Mouse (Mus musculus) CH12.LX (cell line): ENCODE measurements around the gene Tmem100. TPM values are rescaled to one million over a fixed set of nuclear protein-coding genes. Genes with fewer than 3 reads are reported as not detected.

Experiments used
- DNase-seq: peaks from one replicate; pipeline ENCODE4 v3.0.0-alpha.2; 2013; ENCODE audit errors: extremely low read depth
- H3K27ac ChIP-seq: 2 replicates; pipeline ENCODE4 v1.5.1; 2012; ENCODE audit warnings: low read depth, mild to moderate bottlenecking, control low read depth, moderate library complexity; ENCODE audit not compliant: insufficient read depth
- H3K27me3 ChIP-seq: replicated peaks from 2 replicates; pipeline ENCODE3; 2012; ENCODE audit warnings: inconsistent platforms
- H3K36me3 ChIP-seq, 2 experiments: replicated peaks in 1 of 2; 2 replicates each; pipeline versions ENCODE3 to v1.6.1; 2012; ENCODE audit warnings: inconsistent platforms in 1 of 2, low read length in 1 of 2, mild to moderate bottlenecking in 1 of 2, mixed read lengths in 1 of 2, moderate library complexity in 1 of 2; ENCODE audit not compliant: control insufficient read depth in 1 of 2, insufficient read depth in 1 of 2
- H3K4me1 ChIP-seq, 2 experiments: 2 replicates each; pipeline ENCODE4 v1.6.1; 2012; ENCODE audit warnings: inconsistent platforms in 1 of 2, moderate library complexity in 1 of 2; ENCODE audit not compliant: insufficient read depth in 2 of 2, control insufficient read depth in 1 of 2
- H3K4me2 ChIP-seq: 2 replicates; pipeline ENCODE4 v1.6.1; 2012; ENCODE audit warnings: low read depth, mild to moderate bottlenecking, control low read depth; ENCODE audit not compliant: poor library complexity, insufficient read depth, severe bottlenecking
- H3K4me3 ChIP-seq, 3 experiments: fragments of 150-350 bp in 1 of 3; sonication (generic) in 1 of 3; replicated peaks in 1 of 3; 2 replicates each; pipeline versions ENCODE3 to v1.5.1; 2011 to 2012; ENCODE audit warnings: low read depth in 2 of 3, low read length in 2 of 3, mild to moderate bottlenecking in 2 of 3, moderate library complexity in 2 of 3, control low read depth in 1 of 3, improper control_type of control experiment in 1 of 3, inconsistent platforms in 1 of 3, mixed read lengths in 1 of 3; ENCODE audit not compliant: poor library complexity in 1 of 3
- H3K79me2 ChIP-seq: replicated peaks from 2 replicates; pipeline ENCODE4 v1.6.1; 2012; ENCODE audit warnings: mild to moderate bottlenecking, moderate library complexity; ENCODE audit not compliant: control insufficient read depth, poor library complexity, insufficient read depth, severe bottlenecking; ENCODE audit errors: extremely low read depth
- H3K9ac ChIP-seq: 2 replicates; pipeline ENCODE4 v1.6.1; 2012; ENCODE audit warnings: low read depth, mild to moderate bottlenecking, control low read depth, moderate library complexity; ENCODE audit not compliant: insufficient read depth
- H3K9me3 ChIP-seq: replicated peaks from 2 replicates; pipeline ENCODE3; 2012; ENCODE audit warnings: low read length, inconsistent platforms, mixed read lengths
- BHLHE40 ChIP-seq: IDR thresholded peaks from 2 replicates; pipeline ENCODE4 v1.6.1; 2011; ENCODE audit warnings: mild to moderate bottlenecking, low read depth, low read length, improper control_type of control experiment
- CHD2 ChIP-seq: IDR thresholded peaks from 2 replicates; pipeline ENCODE4 v1.6.1; 2011; ENCODE audit warnings: low read length, improper control_type of control experiment
- CTCF ChIP-seq, 2 experiments: IDR thresholded peaks in 1 of 2; conservative IDR thresholded peaks in 1 of 2; 2 replicates each; pipeline ENCODE4 v1.5.1; 2011 to 2012; ENCODE audit warnings: low read depth in 2 of 2, low read length in 2 of 2, improper control_type of control experiment in 1 of 2, inconsistent platforms in 1 of 2, mild to moderate bottlenecking in 1 of 2, moderate library complexity in 1 of 2
- E2F4 ChIP-seq: IDR thresholded peaks from 2 replicates; pipeline ENCODE4 v1.6.1; 2011; ENCODE audit warnings: low read depth, low read length, improper control_type of control experiment; ENCODE audit not compliant: insufficient replicate concordance
- ELF1 ChIP-seq: IDR thresholded peaks from 2 replicates; pipeline ENCODE4 v1.6.1; 2014; ENCODE audit warnings: low read depth, mild to moderate bottlenecking, inconsistent platforms, low read length, improper control_type of control experiment
- EP300 ChIP-seq: IDR thresholded peaks from 2 replicates; pipeline ENCODE4 v1.6.1; 2011; ENCODE audit warnings: low read length, improper control_type of control experiment
- GABPA ChIP-seq: IDR thresholded peaks from 2 replicates; pipeline ENCODE4 v1.6.1; 2012; ENCODE audit warnings: low read depth, low read length, improper control_type of control experiment, inconsistent platforms; ENCODE audit not compliant: insufficient replicate concordance
- IRF4 ChIP-seq: IDR thresholded peaks from 2 replicates; pipeline ENCODE4 v1.6.1; 2014; ENCODE audit warnings: low read depth, mild to moderate bottlenecking, inconsistent platforms, low read length, improper control_type of control experiment
- JUN ChIP-seq: IDR thresholded peaks from 2 replicates; pipeline ENCODE4 v1.6.1; 2011; ENCODE audit warnings: low read depth, mild to moderate bottlenecking, low read length, improper control_type of control experiment, moderate library complexity; ENCODE audit not compliant: insufficient read depth
- KAT2A ChIP-seq: IDR thresholded peaks from 2 replicates; pipeline ENCODE4 v1.6.1; 2012; ENCODE audit warnings: low read length, improper control_type of control experiment, inconsistent platforms; ENCODE audit not compliant: insufficient replicate concordance
- MEF2A ChIP-seq: IDR thresholded peaks from 2 replicates; pipeline ENCODE4 v1.6.1; 2014; ENCODE audit warnings: low read depth, mild to moderate bottlenecking, inconsistent platforms, low read length, improper control_type of control experiment, borderline replicate concordance
- MYC ChIP-seq: IDR thresholded peaks from 2 replicates; pipeline ENCODE4 v1.6.1; 2011; ENCODE audit warnings: low read depth, mild to moderate bottlenecking, improper control_type of control experiment, low read length
- NELFE ChIP-seq: IDR thresholded peaks from 2 replicates; pipeline ENCODE4 v1.6.1; 2011; ENCODE audit warnings: low read depth, low read length, improper control_type of control experiment
- PAX5 ChIP-seq: IDR thresholded peaks from 2 replicates; pipeline ENCODE4 v1.6.1; 2012; ENCODE audit warnings: low read length, inconsistent platforms, mixed read lengths
- RAD21 ChIP-seq: IDR thresholded peaks from 2 replicates; pipeline ENCODE4 v1.6.1; 2011; ENCODE audit warnings: low read depth, mild to moderate bottlenecking, low read length, improper control_type of control experiment, moderate library complexity
- SMC3 ChIP-seq: IDR thresholded peaks from 2 replicates; pipeline ENCODE4 v1.6.1; 2011; ENCODE audit warnings: low read depth, low read length, improper control_type of control experiment
- TBP ChIP-seq: conservative IDR thresholded peaks from 2 replicates; pipeline ENCODE4 v1.6.1; 2011; ENCODE audit warnings: low read depth, low read length, improper control_type of control experiment
- TCF12 ChIP-seq: IDR thresholded peaks from 2 replicates; pipeline ENCODE4 v1.6.1; 2014; ENCODE audit warnings: low read depth, mild to moderate bottlenecking, inconsistent platforms, low read length, improper control_type of control experiment
- UBTF ChIP-seq: IDR thresholded peaks from 2 replicates; pipeline ENCODE4 v1.6.1; 2012; ENCODE audit warnings: low read depth, mild to moderate bottlenecking, inconsistent platforms, low read length, improper control_type of control experiment, moderate library complexity
- ZC3H11A ChIP-seq: IDR thresholded peaks from 2 replicates; pipeline ENCODE4 v1.6.1; 2012; ENCODE audit warnings: low read depth, mild to moderate bottlenecking, inconsistent platforms, low read length, improper control_type of control experiment
- ZKSCAN1 ChIP-seq: IDR thresholded peaks from 2 replicates; pipeline ENCODE4 v1.6.1; 2012; ENCODE audit warnings: low read depth, inconsistent platforms, low read length, improper control_type of control experiment, borderline replicate concordance
- ZMIZ1 ChIP-seq: IDR thresholded peaks from 2 replicates; pipeline ENCODE4 v1.6.1; 2012; ENCODE audit warnings: low read depth, mild to moderate bottlenecking, inconsistent platforms, low read length, improper control_type of control experiment
- dilution Hi-C: fragments of 300-500 bp; cut with MboI; formaldehyde crosslinking; loops from 2 replicates; pipeline ENCODE4 v1.14.3; 2020; ENCODE audit warnings: low sequenced_read_pairs; ENCODE audit not compliant: extremely low pct_unique_long_range_greater_than_20kb, extremely low pct_ligation_motif_present
- in situ Hi-C: fragments of 300-500 bp; cut with MboI; formaldehyde crosslinking; loops from 3 replicates; pipeline ENCODE4 v1.14.3; 2019; ENCODE audit warnings: low sequenced_read_pairs, low pct_ligation_motif_present, low pct_unique_long_range_greater_than_20kb, mixed read lengths
- polyA plus RNA-seq: library from polyadenylated mRNA; unstranded; fragments of >175 nt; gene quantifications from 2 replicates; pipeline ENCODE4 v1.2.1, GENCODE M21; 2012; ENCODE audit warnings: low read depth; ENCODE audit not compliant: insufficient read length
- total RNA-seq, 2 experiments: library from RNA; depleted of rRNA; stranded (reverse); fragments of 300-350 nt in 1 of 2; fragments of >200 nt in 1 of 2; gene quantifications; 2 replicates each; pipeline ENCODE4 v1.2.3; 2012 to 2014

The Tmem100 gene
- total and polyA plus RNA-seq, 3 experiments = 0.30 to 3.5 (median 1.0) TPM

- no peaks in the 10 kb centered on the region for H3K9me3 ChIP-seq
- H3K27ac ChIP-seq = no peak overlapping the region
- H3K79me2 ChIP-seq = no peaks in the 10 kb centered on the region
- peaks cover 12% of the 10 kb centered on the region for H3K27me3 ChIP-seq
- H3K4me3 ChIP-seq = no peak overlapping the region
- in situ Hi-C loops = no loop called here
- DNase-seq = no peak
- no peaks in the 10 kb centered on the region for H3K36me3 ChIP-seq
- peaks cover 0 to 9% of the 10 kb centered on the region in 2 experiments; a peak in 2 of 4 replicates for H3K4me1 ChIP-seq
- TF ChIP-seq SMC3 (no peak), NELFE (no peak), BHLHE40 (no peak)
- TF ChIP-seq, all 38 proteins: peak for 0
- no peak overlapping the region for H3K9ac ChIP-seq
- no peak overlapping the region for H3K4me2 ChIP-seq
- dilution Hi-C loops = no loop called here
These were observed 22.2 kb upstream of the Tmem100 start for GRCm38 (mm10) chr11:90007791-90008531.

- in situ Hi-C loops (no loop called here), dilution Hi-C loops (no loop called here)
- Histone ChIP-seq H3K4me2 (no peak overlapping the region), H3K9ac (no peak overlapping the region), H3K4me3 (no peak overlapping the region), H3K9me3 (peaks cover 4% of the 10 kb centered on the region), H3K27me3 (peaks cover 9% of the 10 kb centered on the region), H3K27ac (no peak overlapping the region)
- no peak for DNase-seq
- TF ChIP-seq MYC (no peak), E2F4 (no peak), ZMIZ1 (no peak), GABPA (no peak), IRF4 (no peak), TCF12 (no peak), MEF2A (no peak), TBP (no peak), RAD21 (no peak), EP300 (no peak), CHD2 (no peak), PAX5 (no peak), ELF1 (no peak), ZC3H11A (no peak), CTCF (conservative IDR thresholded peaks at IDR 0.05 in 1 of 2, IDR thresholded peaks at IDR 0.05 in 1 of 2; ENCODE audit: low read depth in 2 of 2, low read length in 2 of 2) (no peak), JUN (no peak), ZKSCAN1 (no peak), KAT2A (no peak), UBTF (no peak)
- TF ChIP-seq, all 38 proteins: peak for 0
- Histone ChIP-seq H3K79me2 (no peaks in the 10 kb centered on the region), H3K36me3 (no peaks in the 10 kb centered on the region), H3K4me1 (no peaks in the 10 kb centered on the region)
These were observed 16.5 kb upstream of the Tmem100 start for GRCm38 (mm10) chr11:90013657-90014056.
